Mouse (Mus musculus): Measurements from ENCODE around the gene Vsir. TPM values are rescaled to one million over a fixed set of nuclear protein-coding genes. Genes with fewer than 3 reads are reported as not detected.

Gene Vsir
- polyA plus RNA-seq, 1 experiment from 2014 or later: 3.4 TPM

DNA sequence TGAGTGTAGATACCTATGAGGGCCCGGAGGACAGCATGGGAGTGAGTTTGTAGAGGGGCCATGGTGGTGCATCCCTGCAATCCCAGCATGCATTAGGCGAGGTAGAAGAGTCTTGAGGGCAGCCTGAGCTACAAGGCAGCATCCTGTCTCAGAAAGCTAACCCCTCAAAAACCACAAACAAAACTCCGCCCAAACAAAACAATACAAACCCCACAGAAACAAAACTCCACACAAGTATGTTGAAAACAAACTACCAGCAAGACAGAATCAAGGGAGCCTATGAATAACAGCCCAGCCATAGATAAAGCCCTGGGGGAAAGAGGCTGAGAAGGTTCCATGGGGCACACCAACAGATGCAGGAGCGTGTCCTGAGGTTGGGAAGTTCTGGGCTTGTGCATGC is 595 bp upstream of the Vsir start:
- WGBS: 77% methylated on average over 4 of the region's 4 CpGs
- Histone ChIP-seq H3K27ac (no peak overlapping the region), H3K27me3 (peaks cover 15% of the 10 kb centered on the region), H3K4me2 (peak overlapping the region; percentile 59; the same call in 1 of the 2 replicates), H3K4me1 (peaks cover 47% of the 10 kb centered on the region), H3K4me3 (no peak overlapping the region), H3K36me3 (no peaks in the 10 kb centered on the region), H3K9me3 (no peaks in the 10 kb centered on the region), H3K9ac (no peak overlapping the region)
- no peak for ATAC-seq (ENCODE audit: insufficient number of reproducible peaks, low FRiP score, low TSS enrichment, low read depth)

DNA sequence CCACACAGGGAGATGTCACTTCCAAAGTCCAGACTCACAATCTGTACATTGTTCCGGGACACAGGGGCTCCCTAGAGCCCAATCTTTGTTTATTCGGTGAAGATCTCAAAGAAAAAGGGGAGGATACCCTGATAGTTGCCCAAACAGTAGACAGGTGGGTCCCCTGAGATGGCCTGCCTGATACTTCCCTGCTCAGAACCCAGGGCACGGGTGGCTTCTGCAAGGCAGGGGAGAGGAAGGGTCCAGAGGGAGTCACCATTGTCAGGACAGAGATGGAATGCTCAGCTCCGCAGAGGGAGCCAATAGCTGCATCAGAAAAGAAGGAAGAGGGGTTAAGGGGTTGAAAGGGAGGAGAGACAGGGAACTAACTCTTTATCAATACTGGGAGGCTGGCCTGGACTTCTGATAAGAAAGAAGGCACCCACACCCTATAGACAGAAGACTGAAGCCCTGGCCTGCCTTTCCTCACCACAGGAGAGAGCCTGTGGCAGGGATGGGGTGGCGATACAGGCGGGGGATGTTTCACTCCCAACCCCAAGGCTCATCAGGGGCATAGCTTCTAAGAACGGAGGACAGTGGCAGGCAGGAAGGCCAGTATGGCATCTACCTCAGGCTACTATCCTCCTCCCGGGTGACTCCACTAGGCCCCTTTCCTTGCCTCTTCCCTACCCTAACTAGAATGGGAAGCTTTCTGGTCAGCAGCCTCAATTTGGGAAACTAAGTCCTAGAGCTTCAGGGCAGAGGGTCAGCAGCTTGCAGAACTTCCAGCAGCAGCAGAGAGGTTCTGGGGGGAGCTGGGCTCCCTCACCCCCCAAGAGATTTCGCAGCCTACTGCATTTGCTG is 1.3 kb downstream of the Vsir start:
- ATAC-seq (ENCODE audit: insufficient number of reproducible peaks, low FRiP score, low TSS enrichment, low read depth): no peak
- Histone ChIP-seq H3K4me3 (peak overlapping the region; percentile 41; the same call in 1 of the 2 replicates), H3K27me3 (peaks cover 15% of the 10 kb centered on the region), H3K4me2 (peak overlapping the region; percentile 59), H3K27ac (peak overlapping the region; percentile 58; the same call in 1 of the 2 replicates), H3K9me3 (no peaks in the 10 kb centered on the region), H3K36me3 (no peaks in the 10 kb centered on the region), H3K9ac (no peak overlapping the region), H3K4me1 (peaks cover 64% of the 10 kb centered on the region)
- WGBS: 66% methylated on average over 9 of the region's 9 CpGs

DNA sequence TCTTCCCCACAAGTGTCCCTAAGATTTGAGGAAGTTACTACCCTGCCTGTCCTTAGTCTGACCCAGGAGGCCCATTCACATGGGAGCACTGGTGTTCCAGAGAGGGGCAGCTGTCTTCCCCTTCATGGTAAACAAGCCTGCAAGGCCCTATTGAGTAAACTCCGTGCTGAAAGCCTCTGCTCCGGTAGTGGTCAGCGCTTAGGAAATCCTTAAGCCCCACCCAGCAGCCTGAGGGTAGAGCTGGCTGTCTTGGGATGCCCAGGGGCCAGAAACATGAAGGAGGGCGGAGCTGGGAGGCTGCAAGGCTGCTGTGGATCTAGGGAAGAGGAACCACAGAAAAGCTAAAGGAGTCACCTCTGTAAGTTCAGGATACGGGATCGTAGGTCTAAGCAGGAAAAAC is 2.4 kb downstream of the Vsir start:
- no peak for ATAC-seq (ENCODE audit: insufficient number of reproducible peaks, low FRiP score, low TSS enrichment, low read depth)
- Histone ChIP-seq H3K9me3 (no peaks in the 10 kb centered on the region), H3K4me2 (0 out of 2 replicates have a peak overlapping the region, but pooled peaks have one; percentile 14), H3K4me1 (peaks cover 73% of the 10 kb centered on the region), H3K36me3 (no peaks in the 10 kb centered on the region), H3K4me3 (no peak overlapping the region), H3K27ac (peak overlapping the region; percentile 68; the same call in 1 of the 2 replicates), H3K27me3 (peaks cover 15% of the 10 kb centered on the region), H3K9ac (no peak overlapping the region)
- 39% methylated on average over 6 of the region's 6 CpGs for WGBS

DNA sequence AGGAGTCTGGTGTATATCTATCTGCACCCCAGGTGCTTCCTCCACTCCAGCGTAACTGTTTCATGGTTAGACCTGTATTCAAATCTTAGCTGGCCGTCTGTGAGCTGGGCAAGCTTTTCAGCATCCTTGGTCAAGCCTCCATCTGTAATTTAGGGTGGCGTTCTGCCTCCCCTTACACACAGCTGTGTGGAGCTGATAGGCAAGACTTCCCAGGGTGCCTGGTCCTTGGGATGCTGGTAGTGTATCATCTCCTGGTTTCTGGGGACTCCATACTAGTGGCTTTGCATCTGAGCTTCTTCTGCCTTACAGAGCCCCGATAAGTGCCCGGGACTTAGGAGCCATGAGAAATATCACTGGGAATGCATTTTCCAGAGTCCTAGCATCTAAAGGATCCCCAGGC is 3.0 kb downstream of the Vsir start:
- Histone ChIP-seq H3K36me3 (no peaks in the 10 kb centered on the region), H3K27me3 (peaks cover 15% of the 10 kb centered on the region), H3K27ac (peak overlapping the region; percentile 89), H3K9ac (no peak overlapping the region), H3K4me2 (no peak overlapping the region), H3K9me3 (no peaks in the 10 kb centered on the region), H3K4me1 (peaks cover 76% of the 10 kb centered on the region), H3K4me3 (no peak overlapping the region)
- ATAC-seq (ENCODE audit: insufficient number of reproducible peaks, low FRiP score, low TSS enrichment, low read depth): no peak
- WGBS: 83% methylated on average over 5 of the region's 5 CpGs

DNA sequence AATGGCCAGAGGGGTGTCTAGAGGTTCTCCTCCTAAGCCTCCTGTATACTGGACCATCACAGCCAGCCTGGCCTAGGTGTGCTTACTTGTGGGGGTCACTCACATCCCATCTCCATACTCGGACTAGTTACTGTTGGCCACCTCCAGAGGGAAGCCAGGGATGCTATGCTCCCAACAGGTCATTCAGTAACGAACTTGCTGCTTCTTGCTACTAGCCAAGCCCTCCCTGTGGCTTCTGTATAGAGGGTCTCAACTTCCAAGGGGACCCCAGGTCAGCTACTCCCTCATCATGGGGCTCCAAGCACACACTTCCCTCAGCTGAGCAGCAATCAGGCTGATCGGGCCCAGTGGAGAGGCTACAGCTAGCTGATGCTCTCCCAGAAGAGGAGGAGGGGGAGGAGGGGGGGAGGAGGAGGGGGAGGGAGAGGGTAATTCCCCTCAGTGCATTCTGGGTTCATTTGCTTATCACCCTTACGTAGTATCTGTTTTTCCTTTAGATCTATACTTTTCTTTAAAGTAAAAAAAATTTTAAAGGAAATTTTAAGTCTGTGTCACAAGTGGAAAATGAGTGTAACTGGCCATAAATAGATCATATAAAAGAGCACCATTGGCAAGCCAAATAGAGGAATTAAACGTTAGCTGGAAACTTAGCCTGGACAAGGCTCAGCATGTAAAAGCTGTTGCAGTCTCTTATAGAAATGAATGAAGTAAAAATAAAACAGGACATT is 3.6 kb downstream of the Vsir start:
- peaks cover 15% of the 10 kb centered on the region for H3K27me3 ChIP-seq
- 34% methylated on average over 5 of the region's 5 CpGs for WGBS
- H3K9ac ChIP-seq: no peak overlapping the region
- H3K4me1 ChIP-seq: peaks cover 76% of the 10 kb centered on the region
- no peaks in the 10 kb centered on the region for H3K36me3 ChIP-seq
- peak overlapping the region; percentile 89 for H3K27ac ChIP-seq
- 0 out of 2 replicates have a peak, but pooled peaks have one; percentile 12 for ATAC-seq (ENCODE audit: insufficient number of reproducible peaks, low FRiP score, low TSS enrichment, low read depth)
- H3K4me3 ChIP-seq: peak overlapping the region; percentile 28
- peak overlapping the region; percentile 40 for H3K4me2 ChIP-seq
- no peaks in the 10 kb centered on the region for H3K9me3 ChIP-seq

DNA sequence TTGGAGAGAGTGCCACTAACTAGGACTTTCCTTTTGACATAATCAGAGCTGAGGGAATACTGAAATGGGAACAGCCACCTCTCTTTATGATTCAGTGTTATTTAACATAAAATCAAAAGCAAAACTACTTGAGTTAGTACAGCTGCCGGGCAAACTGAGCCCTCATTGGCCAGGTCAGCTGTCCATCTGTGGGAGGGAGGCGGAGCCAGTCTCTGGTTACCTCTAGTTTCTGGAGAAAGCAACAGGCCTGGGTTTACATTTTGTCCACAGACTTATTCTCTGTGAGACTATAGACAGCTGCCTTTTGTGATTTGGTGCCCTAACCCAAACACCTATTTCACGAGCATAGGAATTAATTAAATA is 4.1 kb downstream of the Vsir start:
- Histone ChIP-seq H3K9ac (no peak overlapping the region), H3K4me1 (peaks cover 76% of the 10 kb centered on the region), H3K4me3 (peak overlapping the region; percentile 28), H3K36me3 (no peaks in the 10 kb centered on the region), H3K27ac (peak overlapping the region; percentile 89), H3K4me2 (peak overlapping the region; percentile 40), H3K27me3 (peaks cover 15% of the 10 kb centered on the region), H3K9me3 (no peaks in the 10 kb centered on the region)
- peak; percentile 67; the same call in 1 of the 2 replicates for ATAC-seq (ENCODE audit: insufficient number of reproducible peaks, low FRiP score, low TSS enrichment, low read depth)
- 18% methylated on average over 3 of the region's 3 CpGs for WGBS

DNA sequence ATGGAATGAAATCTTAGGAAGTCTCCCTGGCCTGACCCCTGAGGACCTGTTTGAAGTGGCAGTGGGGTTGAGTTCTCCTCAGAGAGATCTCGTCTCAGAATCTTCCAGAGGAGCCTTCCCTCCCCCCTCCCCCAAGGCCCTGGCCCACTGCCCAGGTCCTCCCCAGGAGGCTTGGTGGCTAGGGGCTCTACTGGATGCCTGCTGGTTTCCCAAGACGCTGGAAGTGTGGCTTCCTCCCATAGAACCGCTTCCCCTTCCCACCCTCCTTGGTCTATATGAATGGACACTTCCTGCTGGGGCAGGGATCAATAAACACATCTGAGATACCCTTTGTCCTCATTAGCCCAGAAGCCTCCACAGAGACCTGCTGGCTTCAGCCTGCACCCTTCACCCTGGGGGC is 4.6 kb downstream of the Vsir start:
- no peak overlapping the region for H3K4me3 ChIP-seq
- no peaks in the 10 kb centered on the region for H3K36me3 ChIP-seq
- 0 out of 2 replicates have a peak overlapping the region, but pooled peaks have one; percentile 40 for H3K4me2 ChIP-seq
- ATAC-seq (ENCODE audit: insufficient number of reproducible peaks, low FRiP score, low TSS enrichment, low read depth): no peak
- H3K27ac ChIP-seq: peak overlapping the region; percentile 89
- H3K27me3 ChIP-seq: peaks cover 15% of the 10 kb centered on the region
- no peak overlapping the region for H3K9ac ChIP-seq
- peaks cover 73% of the 10 kb centered on the region for H3K4me1 ChIP-seq
- 12% methylated on average over 3 of the region's 3 CpGs for WGBS
- no peaks in the 10 kb centered on the region for H3K9me3 ChIP-seq

DNA sequence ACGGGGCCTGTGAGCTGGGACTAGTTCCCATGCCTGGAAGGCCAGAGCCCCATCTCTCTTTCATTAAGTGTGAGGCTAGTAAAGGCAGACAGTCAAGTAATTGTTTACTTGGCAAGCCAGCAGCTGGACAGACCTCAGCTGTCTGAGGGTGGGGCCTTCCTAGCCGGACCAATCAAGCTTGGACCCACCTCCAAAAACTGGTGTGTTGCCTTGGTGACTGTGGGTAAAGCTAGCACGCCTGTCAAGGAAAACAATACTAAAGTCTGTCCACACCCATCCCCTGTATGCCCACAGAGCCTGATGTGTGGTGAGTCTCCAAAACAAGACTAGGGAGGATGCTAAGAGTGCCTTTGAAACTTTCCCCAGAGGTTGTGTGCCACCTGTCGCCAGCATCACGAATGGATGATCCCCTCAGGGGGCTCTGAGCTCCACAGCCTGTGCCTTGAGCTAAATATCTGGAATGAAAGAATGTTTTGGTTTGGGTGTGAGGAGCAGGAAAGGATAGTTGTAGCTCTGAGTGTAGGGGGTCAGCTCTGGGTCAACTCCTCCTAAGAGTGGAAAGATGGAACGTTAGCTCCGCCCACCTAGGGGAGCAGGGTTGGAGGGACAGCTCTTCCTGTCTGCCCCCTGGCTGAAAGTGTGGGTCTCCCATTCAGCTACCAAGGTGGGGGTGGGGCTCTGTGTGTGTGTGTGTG is 5.3 kb downstream of the Vsir start:
- H3K27me3 ChIP-seq: peaks cover 12% of the 10 kb centered on the region
- no peak overlapping the region for H3K4me2 ChIP-seq
- H3K9me3 ChIP-seq: no peaks in the 10 kb centered on the region
- peaks cover 66% of the 10 kb centered on the region for H3K4me1 ChIP-seq
- no peak overlapping the region for H3K4me3 ChIP-seq
- no peaks in the 10 kb centered on the region for H3K36me3 ChIP-seq
- 24% methylated on average over 7 of the region's 7 CpGs for WGBS
- H3K27ac ChIP-seq: peak overlapping the region; percentile 89
- peak; percentile 66 for ATAC-seq (ENCODE audit: insufficient number of reproducible peaks, low FRiP score, low TSS enrichment, low read depth)
- H3K9ac ChIP-seq: no peak overlapping the region

DNA sequence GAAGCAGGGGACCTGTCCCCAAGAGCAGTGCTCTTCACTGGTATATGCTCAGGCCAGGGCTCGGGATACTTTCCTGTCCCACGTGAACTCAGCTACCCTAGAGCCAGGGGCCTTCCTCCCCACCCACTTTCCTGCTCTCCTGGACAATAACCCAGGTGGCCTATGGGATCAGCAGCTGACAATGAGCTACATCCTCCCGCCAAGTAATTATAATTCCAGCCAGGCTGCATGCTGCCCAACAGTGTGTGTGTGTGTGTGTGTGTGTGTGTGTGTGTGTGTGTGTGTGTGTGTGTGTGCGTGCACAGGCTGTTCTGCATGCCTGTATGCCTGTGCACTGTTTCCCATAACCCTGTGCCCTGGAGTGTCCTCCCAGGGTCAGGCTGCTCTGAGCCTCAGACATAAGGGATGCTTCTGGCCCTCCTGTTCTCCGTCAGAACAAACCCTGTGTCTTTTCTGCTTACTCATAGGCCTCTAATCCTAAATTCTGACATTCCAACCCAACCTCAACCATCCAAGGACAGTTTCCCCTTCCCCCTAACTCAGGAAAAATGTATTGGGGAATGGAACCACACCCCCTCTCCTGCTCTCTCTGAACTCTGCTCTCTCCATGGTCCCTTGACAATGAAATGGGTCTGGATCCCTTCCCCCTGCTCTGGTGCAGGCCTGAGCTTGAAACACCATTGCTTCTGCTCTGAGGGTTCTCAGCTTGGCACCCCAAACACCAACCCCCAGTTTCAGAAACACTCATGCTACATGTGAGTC is 6.8 kb downstream of the Vsir start:
- 47% methylated on average over 5 of the region's 5 CpGs for WGBS
- peaks cover 53% of the 10 kb centered on the region for H3K4me1 ChIP-seq
- H3K4me2 ChIP-seq: no peak overlapping the region
- ATAC-seq (ENCODE audit: insufficient number of reproducible peaks, low FRiP score, low TSS enrichment, low read depth): no peak
- H3K36me3 ChIP-seq: no peaks in the 10 kb centered on the region
- H3K4me3 ChIP-seq: no peak overlapping the region
- no peaks in the 10 kb centered on the region for H3K27me3 ChIP-seq
- no peak overlapping the region for H3K9ac ChIP-seq
- no peaks in the 10 kb centered on the region for H3K9me3 ChIP-seq
- H3K27ac ChIP-seq: 0 out of 2 replicates have a peak overlapping the region, but pooled peaks have one; percentile 17

DNA sequence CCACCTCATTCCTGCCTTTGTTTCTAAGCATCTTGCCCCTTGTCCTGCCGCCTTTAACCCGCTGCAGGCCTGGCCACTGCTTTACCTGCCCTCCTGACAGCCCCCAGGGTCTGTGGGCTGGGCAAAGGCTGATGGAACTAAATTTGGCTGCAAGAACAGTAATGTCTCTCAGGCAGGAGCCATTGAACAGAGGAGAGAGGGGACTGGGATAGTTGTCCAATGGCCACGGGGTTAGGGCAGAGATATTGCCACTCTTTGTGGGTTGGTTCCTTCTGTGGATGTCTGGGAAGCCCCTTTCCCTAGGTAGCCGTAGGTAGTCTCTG is 7.3 kb downstream of the Vsir start:
- no peak for ATAC-seq (ENCODE audit: insufficient number of reproducible peaks, low FRiP score, low TSS enrichment, low read depth)
- Histone ChIP-seq H3K4me1 (peaks cover 51% of the 10 kb centered on the region), H3K27me3 (no peaks in the 10 kb centered on the region), H3K4me3 (no peak overlapping the region), H3K36me3 (no peaks in the 10 kb centered on the region), H3K4me2 (no peak overlapping the region), H3K9ac (no peak overlapping the region), H3K9me3 (no peaks in the 10 kb centered on the region), H3K27ac (no peak overlapping the region)
- 92% methylated on average over 4 of the region's 4 CpGs for WGBS

DNA sequence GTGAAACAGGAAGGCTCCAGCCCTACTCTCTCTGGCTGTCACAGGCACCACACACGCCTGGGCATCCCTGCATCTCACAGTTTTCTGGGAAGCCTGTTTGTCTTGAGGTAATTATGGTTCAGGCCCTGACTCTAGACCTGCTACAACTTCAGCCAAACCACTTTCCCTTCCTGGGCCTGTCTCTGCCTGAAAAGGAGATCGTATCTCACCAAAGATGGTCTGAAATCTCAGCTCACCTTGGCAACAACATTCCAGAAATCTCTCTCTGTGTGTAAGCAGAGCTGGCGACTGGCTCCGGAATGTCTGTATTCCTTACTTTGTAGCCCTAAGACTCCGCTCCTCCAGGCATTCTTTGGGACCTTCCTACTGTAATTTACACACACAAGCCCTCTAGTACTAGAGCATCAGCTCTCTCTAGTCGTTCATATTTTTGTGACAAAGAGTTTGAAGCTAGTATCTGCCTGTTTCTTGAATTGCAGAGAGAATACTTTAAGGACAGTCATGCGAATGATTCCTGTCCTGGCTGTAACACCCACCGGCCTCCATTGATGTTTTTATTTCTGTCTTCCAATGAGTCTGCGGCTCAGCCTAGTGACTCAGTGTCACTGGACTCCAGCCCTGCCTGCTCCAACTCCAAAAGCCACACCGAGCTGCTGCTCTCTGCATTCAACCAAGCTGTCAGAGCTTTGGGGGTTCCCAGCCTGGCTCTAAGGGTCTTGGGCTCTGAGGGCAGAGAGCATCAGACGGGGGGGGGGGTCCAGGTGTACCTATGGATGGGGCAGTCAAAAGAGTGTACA is 8.4 kb downstream of the Vsir start:
- Histone ChIP-seq H3K4me2 (no peak overlapping the region), H3K9ac (no peak overlapping the region), H3K9me3 (no peaks in the 10 kb centered on the region), H3K27ac (peak overlapping the region; percentile 57), H3K4me3 (no peak overlapping the region), H3K4me1 (peaks cover 43% of the 10 kb centered on the region), H3K36me3 (no peaks in the 10 kb centered on the region), H3K27me3 (no peaks in the 10 kb centered on the region)
- whole genome bisulfite sequencing: 50% methylated on average over 11 of the region's 11 CpGs
- ATAC-seq (ENCODE audit: insufficient number of reproducible peaks, low FRiP score, low TSS enrichment, low read depth): no peak
